Mouse (Mus musculus): Measurements from ENCODE around the gene Tmod3.

DNA sequence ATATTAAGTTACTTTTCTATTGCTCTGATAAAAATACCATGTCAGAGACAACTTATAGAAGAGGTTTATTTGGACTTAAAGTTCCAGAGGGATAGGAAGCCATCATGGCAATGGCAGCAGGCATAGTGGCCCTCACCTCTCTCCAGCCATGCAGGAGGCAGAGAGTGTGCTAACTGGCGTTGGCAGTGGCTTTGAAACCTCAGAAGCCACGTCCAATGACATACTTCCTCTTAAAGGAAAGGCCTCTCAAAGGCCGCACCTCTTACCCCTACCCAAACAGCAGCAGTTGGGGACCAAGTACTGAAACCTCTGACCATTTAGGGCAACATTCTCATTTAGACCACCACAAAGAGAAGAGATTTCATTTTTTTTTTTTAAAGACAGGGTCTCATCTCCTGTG lies 82.2 kb downstream of the Tmod3 start:
- TF ChIP-seq CTCF (IDR thresholded peaks at IDR 0.05; ENCODE audit: insufficient read depth, low read length) = no peak
- TF ChIP-seq POLR2A (IDR thresholded peaks at IDR 0.05; ENCODE audit: borderline replicate concordance, extremely low read depth, low read depth, low read length) = no peak

Data from lung, adult 2 months (tissue).